Mouse (Mus musculus) layer of hippocampus, postnatal 25 days (tissue): ENCODE measurements around the gene Phkg2. TPM values are rescaled to one million over a fixed set of nuclear protein-coding genes. Genes with fewer than 3 reads are reported as not detected.

ENCODE experiments used
- DNase-seq, 2 experiments: peaks; one replicate each; pipeline ENCODE4 v3.0.0; 2022; ENCODE audit warnings: mixed read lengths in 2 of 2, low spot score in 1 of 2; ENCODE audit errors: extremely low spot score in 1 of 2
- total RNA-seq, 2 experiments: library from RNA; stranded (reverse); gene quantifications; 2 replicates each; pipeline ENCODE4 v1.2.3; 2021

Gene Phkg2
- 10 to 100 TPM; 77.2 to 82.3 TPM for total RNA-seq

- DNase-seq, result peak; percentile 57 to 67
Observed at GRCm38 (mm10) chr7:127572895-127573471, at the start of gene Phkg2. Gene Phkg2 (plus strand): TSS chr7:127573340.

DNA sequence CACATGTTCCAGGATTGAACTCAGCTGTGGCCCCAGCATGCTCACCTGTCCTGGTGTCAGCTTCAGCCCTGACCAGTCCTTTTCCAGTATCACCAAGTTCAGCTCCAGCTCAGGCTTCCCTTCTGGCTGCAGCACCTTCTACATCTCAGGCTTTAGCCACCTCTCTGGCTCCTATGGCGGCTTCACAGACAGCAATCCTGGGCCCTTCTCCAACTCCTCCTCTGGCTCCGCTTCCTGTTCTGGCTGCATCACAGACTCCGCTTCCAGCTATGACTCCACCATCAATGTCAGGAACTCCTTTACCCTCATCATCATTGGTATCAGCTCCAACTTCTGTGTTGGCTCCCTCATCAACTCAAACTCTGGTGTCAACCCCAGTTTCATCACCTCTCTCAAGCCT is 31.5 kb upstream of the Phkg2 start:
- no peak for DNase-seq

- no peak for DNase-seq
Observed at GRCm38 (mm10) chr7:127549116-127549835, 23.9 kb upstream of the Phkg2 start.

GRCm38 (mm10) chr7:127551558-127551957 is 21.6 kb upstream of the Phkg2 start:
- DNase-seq, result no peak

GRCm38 (mm10) chr7:127560580-127560979 is 12.6 kb upstream of the Phkg2 start:
- no peak for DNase-seq

- DNase-seq, result no peak
Observed at GRCm38 (mm10) chr7:127561340-127561858, 11.7 kb upstream of the Phkg2 start, which contains the start of gene Tmem265. Gene Tmem265 (plus strand): TSS chr7:127561390.

DNA sequence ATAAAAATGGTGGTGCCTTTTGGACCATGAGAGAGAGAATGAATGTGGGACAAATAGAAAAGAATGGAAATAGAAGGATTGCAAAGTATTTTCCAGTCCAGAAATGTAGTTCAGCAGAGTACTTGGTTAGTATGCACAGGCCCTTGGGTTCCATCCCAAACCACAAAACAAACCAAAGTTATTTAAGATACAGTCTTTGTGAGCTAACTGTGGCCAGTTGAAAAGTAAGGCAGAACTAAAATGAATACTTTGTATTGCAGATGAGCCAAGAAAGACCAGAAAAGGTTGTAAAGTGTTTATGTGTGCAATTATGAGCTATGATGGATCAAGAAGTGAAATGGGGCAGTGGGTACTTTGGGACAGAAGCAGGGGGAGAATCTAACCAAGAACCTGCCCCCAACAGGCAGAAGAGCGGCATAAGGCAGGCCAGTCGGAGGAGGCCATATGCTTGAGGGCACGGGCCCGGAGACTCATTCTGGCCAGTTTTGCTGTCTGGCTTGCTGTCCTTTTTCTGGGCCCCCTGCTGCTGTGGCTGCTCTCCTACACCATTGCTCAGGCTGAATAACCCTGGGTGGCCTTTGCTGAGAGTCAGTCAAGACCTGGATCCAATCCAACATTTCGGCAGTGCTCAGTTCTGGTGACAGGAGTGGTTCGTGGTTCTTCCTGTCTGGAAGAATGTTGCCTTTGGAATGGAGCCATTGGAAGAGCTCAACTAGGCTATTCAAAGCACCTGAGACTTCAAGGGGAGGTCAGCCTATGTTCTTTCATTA is 8.6 kb upstream of the Phkg2 start:
- DNase-seq, result no peak

GRCm38 (mm10) chr7:127573503-127574008 is 416 bp downstream of the Phkg2 start:
- peak in 1 of 2 experiments; percentile 20 for DNase-seq

- DNase-seq, result no peak
Observed at GRCm38 (mm10) chr7:127574115-127574514, 975 bp downstream of the Phkg2 start.

- DNase-seq, result no peak
Observed at GRCm38 (mm10) chr7:127583260-127583659, 10.1 kb downstream of the Phkg2 start.

- DNase-seq, result no peak
Observed at GRCm38 (mm10) chr7:127585031-127585430, 11.9 kb downstream of the Phkg2 start.

GRCm38 (mm10) chr7:127586149-127586548 is 13.0 kb downstream of the Phkg2 start:
- DNase-seq, result no peak

- DNase-seq, result no peak
Observed at GRCm38 (mm10) chr7:127587196-127587595, 14.1 kb downstream of the Phkg2 start.

- peak; percentile 77 to 80 for DNase-seq
Observed at GRCm38 (mm10) chr7:127588011-127588871, 15.1 kb downstream of the Phkg2 start, which contains the start of the genes Ccdc189 and Rnf40. Gene Ccdc189 (minus strand): TSS chr7:127588595. Gene Rnf40 (plus strand): TSS chr7:127588767.

DNA sequence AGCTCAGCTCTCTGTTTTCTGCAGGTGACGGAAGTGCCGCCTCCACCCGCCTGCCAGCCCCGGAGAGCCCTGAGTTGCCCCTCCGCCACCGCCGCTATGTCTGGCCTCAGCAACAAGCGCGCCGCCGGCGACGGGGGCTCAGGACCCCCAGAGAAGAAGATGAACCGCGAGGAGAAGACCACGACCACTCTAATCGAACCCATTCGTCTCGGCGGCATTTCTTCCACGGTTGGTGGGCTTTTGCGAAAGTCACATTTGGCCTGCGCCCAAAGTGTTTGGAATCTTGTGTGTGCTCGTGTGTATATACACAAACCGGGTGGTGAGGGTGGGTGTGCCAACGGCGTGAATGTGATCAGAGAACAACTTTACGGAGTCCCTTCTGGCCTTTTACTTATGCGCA is 15.8 kb downstream of the Phkg2 start:
- no peak for DNase-seq

- no peak for DNase-seq
Observed at GRCm38 (mm10) chr7:127589637-127590036, 16.5 kb downstream of the Phkg2 start.

DNA sequence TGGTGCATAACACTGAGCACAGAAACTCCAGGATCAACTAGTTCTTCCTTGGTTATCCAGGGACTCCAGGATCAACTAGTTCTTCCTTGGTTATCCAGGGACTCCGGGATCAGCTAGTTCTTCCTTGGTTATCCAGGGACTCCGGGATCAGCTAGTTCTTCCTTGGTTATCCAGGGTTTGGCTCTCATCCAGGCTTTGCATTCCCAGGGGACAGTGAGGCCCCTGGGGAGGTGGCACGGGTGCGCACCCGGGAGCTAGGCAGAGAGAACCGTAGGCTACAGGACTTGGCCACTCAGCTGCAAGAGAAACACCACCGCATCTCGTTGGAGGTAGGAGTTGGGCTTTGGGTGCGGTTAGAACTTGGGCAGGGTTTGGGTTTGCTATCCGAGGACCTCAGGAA is 18.0 kb downstream of the Phkg2 start:
- no peak for DNase-seq

GRCm38 (mm10) chr7:127592575-127592974 is 19.4 kb downstream of the Phkg2 start:
- no peak for DNase-seq

- DNase-seq, result no peak
Observed at GRCm38 (mm10) chr7:127596747-127597146, 23.6 kb downstream of the Phkg2 start.

DNA sequence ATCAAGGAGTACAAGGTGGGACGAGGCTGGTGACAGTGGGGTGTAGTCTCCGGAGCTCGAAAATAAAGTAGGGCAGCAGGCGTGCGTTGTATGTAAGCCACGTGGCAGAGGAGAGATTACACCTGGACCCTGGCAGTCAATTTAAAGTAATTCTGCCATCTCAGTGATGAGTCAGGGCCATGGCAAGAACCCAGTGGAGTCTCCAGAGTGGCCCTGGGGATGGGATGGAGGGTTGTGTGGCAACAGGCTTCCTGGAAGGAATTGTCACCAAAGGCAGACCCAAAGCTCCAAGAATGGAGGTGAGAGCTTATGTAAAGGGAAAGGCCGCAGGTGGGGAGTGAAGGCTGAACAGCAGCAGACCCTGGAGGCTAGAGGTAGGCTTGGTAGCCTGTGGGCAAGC is 27.5 kb downstream of the Phkg2 start:
- DNase-seq, result no peak
